Mouse (Mus musculus) right cerebral cortex, postnatal 25 days (tissue): Measurements from ENCODE around the gene Pdlim5.
"Not testable (repeated sequence)": the region's sequence is repeated elsewhere in the genome, so short reads cannot be mapped to it uniquely, and the experiment has no call there.

Experiments used
- DNase-seq: peaks from one replicate; pipeline ENCODE4 v3.0.0; 2022

Gene Pdlim5

DNA sequence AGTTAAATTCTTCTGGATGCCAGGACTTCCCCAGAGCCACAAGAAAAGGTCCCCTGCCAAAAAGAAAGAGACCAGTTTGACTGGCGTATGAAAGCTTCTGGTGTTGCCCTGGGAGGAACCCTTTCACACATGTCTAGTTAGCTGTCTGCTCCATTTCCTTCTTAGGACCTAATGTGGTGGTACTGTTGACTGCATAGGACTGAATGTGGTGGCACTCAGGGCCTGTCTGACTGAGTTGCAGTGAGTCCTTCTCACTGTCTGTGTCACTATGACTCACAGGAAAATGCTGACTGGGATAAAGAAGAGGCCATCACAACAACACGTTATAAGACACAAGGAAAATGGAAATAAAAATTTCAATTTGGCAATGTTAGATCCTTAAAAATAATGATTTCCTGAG is 146.0 kb downstream of the Pdlim5 start:
- DNase-seq = no peak

GRCm38 (mm10) chr3:142243263-142243662 is 152.2 kb downstream of the Pdlim5 start:
- DNase-seq = no peak

DNA sequence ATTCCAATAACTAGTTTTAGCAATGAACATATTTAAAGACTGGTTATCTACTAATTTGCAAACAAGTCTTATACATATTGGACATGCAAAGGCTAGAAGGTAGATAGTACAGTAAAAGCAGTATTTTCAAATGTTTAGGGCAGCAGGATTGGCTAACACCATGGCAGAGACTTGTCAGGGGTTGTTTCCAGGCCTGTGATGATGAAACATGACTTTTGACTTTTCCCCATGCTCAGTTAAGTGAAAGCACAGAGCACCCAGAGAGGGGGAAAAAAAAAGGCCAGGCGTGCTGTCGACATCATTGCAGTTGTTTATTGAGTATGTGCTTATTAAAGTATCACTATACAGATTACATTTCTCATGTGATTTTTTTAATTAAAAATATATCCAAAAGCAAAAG is 156.2 kb downstream of the Pdlim5 start:
- no peak for DNase-seq

- DNase-seq = no peak
Observed at GRCm38 (mm10) chr3:142238260-142239046, 157.0 kb downstream of the Pdlim5 start.

DNA sequence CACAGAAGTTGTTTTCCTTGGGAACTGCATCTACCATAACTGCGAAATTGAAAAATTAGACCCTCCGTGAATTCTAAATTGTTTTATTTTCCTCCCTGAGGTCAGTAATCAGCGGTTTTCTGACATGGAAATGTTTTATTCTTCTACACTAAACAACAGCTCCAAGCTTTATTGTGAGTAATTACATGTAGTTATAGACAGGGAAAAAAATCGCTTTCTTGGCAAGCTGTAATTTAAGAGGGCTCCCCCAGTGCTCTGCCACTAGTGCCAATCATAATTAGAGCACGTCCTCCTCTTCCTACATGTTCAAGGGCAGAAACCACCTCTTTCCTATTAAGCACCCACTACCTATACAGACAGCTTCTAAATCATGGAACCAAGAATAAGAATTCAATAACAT is 157.9 kb downstream of the Pdlim5 start:
- DNase-seq = no peak

GRCm38 (mm10) chr3:142233606-142234465 is 161.7 kb downstream of the Pdlim5 start:
- DNase-seq = no peak

DNA sequence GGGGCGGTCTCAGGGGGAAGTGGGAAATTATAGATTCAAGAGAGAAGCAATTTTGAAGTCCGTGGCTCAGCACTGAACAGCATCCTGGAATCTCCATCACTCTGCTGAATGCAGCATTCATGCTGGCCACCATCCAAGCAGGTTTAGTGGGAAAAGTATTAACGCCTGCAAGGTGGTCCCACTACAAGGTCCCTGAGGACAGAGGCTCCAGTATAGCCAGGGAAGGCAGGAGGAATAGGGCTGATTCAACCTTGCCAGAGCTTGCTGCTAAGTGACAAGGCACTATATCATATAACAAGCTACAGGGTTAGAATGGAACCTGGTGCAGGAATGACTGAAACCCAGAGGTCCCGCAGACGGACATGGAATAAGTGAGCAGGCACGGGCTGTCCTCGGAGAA is 166.8 kb downstream of the Pdlim5 start:
- DNase-seq = no peak

- DNase-seq = no peak
Observed at GRCm38 (mm10) chr3:142222471-142223103, 172.9 kb downstream of the Pdlim5 start.

GRCm38 (mm10) chr3:142219910-142220309 is 175.6 kb downstream of the Pdlim5 start:
- no peak for DNase-seq

GRCm38 (mm10) chr3:142212821-142213220 is 182.7 kb downstream of the Pdlim5 start:
- no peak for DNase-seq

DNA sequence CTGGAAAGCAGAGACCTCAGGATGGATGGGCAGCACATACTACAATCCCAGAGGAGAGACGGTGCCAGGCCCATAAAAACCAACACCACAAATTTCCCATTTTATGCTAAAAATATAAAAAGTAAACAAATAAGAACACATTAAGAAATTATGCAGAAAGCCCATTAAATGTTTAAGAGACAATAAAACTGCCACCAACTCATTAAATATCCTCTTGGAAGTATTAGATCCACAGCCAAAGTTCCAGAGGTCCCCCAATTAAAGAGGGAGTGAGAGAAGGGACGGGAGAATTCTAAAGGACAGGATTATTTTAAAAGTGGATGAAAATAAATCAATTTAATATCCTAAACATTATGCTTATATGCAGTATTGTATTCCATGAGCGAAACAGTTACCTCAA is 183.3 kb downstream of the Pdlim5 start:
- no peak for DNase-seq

- DNase-seq = no peak
Observed at GRCm38 (mm10) chr3:142209981-142210380, 185.5 kb downstream of the Pdlim5 start.

- DNase-seq = no peak
Observed at GRCm38 (mm10) chr3:142209057-142209456, 186.4 kb downstream of the Pdlim5 start.

DNA sequence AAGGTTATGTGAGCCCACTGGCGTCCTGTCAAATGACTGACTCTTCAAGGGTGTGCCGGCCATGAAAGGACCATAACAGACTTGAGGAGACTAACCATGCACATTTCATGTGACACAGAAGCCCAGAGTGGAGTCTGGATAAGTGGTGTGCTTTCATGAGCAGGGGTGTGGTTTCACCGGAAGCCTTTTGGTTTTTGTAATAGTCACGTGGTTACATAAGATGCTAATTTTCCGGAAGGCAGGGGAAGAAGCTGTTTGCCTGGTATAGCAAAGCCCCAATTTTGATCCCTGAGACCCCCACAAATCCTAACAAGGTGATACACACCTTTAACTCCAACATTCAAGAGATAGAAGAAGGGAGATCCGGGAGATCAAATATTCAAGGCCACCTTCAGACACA is 188.0 kb downstream of the Pdlim5 start:
- no peak for DNase-seq

DNA sequence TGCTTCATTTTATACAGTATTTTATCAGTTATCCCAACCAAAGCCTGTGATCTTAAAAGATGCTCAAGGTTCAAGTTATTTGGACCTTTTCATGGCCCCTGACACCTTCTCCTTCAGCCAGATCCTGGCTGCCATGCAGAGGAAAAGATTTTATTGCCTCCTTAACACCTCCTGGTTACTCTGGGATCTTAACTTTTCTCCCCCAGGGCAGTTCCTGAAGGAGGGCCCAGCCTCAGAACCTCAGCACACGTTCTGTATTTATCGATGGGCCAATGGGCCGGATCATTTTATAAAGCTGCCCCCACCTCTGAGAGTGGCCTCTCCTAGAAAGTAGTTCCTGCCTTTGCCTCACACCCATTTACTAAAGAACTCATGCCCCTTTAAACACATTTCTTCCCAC is 189.2 kb downstream of the Pdlim5 start:
- no peak for DNase-seq

- DNase-seq = no peak
Observed at GRCm38 (mm10) chr3:142196142-142196541, 199.4 kb downstream of the Pdlim5 start.

DNA sequence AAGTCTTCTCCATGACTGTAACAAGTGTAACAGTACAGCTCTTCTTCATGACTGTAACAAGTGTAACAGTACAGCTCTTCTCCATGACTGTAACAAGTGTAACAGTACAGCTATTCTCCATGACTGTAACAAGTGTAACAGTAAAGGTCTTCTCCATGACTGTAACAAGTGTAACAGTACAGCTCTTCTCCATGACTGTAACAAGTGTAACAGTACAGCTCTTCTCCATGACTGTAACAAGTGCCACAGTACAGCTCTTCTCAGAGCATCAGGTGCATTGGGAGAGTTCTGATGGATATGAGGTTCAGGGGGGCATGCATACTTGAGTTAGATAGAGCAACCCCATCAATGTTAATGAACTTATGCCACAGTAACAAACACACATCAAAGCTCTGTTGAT is 203.9 kb downstream of the Pdlim5 start:
- not testable (repeated sequence) for DNase-seq
